Mouse (Mus musculus) stomach, postnatal 0 days (tissue): ENCODE measurements around the gene Rffl.

Experiments used
- CTCF ChIP-seq: IDR thresholded peaks from 2 replicates; pipeline ENCODE4 v1.5.1; 2016; ENCODE audit warnings: antibody characterized with exemption, low read depth, mild to moderate bottlenecking, moderate library complexity
- EP300 ChIP-seq: optimal IDR thresholded peaks from 2 replicates; pipeline ENCODE3; 2016; ENCODE audit warnings: antibody characterized with exemption

DNA sequence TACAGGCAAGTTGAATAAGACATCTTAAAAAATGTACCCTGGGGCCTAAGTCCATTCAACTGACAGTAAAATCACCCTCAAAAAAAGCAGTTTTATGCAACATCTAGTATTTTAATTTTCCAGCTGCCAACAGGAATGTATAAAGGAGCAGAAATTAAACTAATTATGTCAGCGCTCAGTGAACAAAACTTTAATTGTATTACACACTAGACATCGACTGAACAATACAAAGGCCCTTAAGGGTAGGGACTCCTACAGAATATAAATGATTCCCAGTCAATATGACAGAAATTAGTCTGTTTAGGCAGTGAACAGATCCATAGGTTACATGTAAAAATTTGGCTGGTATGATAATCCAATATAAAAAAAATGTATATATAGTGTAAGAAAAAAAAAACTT is 8.0 kb downstream of the Rffl start:
- TF ChIP-seq CTCF: no peak
- TF ChIP-seq EP300: no peak
